Mouse (Mus musculus) 3T3-L1 (cell line): ENCODE results near the gene Gm10073.

ENCODE experiments used
- DNase-seq: peaks from one replicate; pipeline ENCODE4 v3.0.0-alpha.2; 2015; ENCODE audit warnings: low read depth, low spot score

The Gm10073 gene

GRCm38 (mm10) chr8:106556068-106556645 is 17.1 kb downstream of the Gm10073 start:
- DNase-seq, result no peak

- no peak for DNase-seq
These were observed 19.2 kb downstream of the Gm10073 start for GRCm38 (mm10) chr8:106554011-106554410.

DNA sequence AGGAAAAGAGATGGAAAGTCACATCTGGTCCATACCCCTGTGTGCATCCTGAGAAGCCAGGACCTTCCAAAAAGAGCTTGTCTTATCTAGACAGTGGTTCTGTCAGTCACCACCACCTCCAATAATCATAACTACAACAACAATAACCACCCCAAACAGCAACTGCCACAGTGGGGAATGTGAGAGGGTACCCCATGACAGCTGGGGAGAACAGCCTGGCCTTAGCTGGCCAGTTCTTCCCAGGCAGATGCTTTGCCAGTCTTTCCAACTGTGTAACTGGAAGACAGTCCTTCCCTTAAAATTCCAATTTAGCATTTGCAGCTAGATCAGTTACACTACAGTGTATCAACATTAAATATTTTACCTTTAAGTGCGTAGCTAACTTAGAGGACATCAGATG is 22.4 kb downstream of the Gm10073 start:
- DNase-seq, result no peak

- no peak for DNase-seq
These were observed 24.8 kb downstream of the Gm10073 start for GRCm38 (mm10) chr8:106548366-106548936.

- DNase-seq, result no peak
These were observed 26.5 kb downstream of the Gm10073 start for GRCm38 (mm10) chr8:106546746-106547145.

DNA sequence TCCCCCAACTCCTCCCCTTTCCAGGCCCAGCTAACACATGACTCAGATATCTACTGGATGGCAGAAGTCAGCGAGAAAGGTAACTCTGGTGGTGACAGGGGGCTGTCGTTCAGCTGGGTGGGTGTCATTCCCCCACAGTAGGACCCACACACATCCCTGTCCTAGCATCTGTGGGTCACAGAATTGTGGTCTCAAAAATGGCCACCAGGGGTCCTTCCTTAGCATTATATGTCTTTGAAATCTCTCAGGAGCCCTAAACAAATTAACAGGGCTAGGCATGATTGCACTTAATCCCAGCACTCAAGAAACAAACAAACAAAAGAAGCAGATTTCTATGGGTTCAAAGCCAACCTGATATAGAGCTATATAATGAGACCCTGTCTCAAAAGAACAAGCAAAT is 28.1 kb downstream of the Gm10073 start:
- peak; percentile 31 for DNase-seq

- DNase-seq, result no peak
These were observed 30.2 kb downstream of the Gm10073 start for GRCm38 (mm10) chr8:106543043-106543442.

- no peak for DNase-seq
These were observed 32.3 kb downstream of the Gm10073 start for GRCm38 (mm10) chr8:106541002-106541401.

- no peak for DNase-seq
These were observed 34.1 kb downstream of the Gm10073 start for GRCm38 (mm10) chr8:106539193-106539592.

GRCm38 (mm10) chr8:106535448-106535847 is 37.8 kb downstream of the Gm10073 start:
- no peak for DNase-seq

- peak; percentile 85 for DNase-seq
These were observed 38.8 kb downstream of the Gm10073 start for GRCm38 (mm10) chr8:106534449-106534848.

DNA sequence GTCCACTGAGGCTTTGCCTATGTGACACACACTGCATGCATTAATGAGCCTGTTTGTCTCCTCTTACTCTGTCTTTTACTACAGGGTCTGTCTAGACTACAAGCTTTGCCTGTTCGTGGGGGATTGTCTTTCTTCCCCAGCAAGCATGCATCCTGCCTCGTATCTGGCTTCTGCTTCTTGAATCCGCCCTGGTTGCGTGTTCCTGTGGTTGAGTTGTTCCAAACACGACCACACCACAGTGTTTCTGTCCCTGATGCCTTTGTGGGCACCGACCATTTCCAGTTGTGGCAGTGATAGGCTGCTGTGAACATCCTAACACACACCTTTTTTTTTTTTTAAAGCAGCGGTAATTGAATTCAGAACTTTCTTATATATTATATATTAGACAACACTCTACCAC is 39.6 kb downstream of the Gm10073 start:
- no peak for DNase-seq

DNA sequence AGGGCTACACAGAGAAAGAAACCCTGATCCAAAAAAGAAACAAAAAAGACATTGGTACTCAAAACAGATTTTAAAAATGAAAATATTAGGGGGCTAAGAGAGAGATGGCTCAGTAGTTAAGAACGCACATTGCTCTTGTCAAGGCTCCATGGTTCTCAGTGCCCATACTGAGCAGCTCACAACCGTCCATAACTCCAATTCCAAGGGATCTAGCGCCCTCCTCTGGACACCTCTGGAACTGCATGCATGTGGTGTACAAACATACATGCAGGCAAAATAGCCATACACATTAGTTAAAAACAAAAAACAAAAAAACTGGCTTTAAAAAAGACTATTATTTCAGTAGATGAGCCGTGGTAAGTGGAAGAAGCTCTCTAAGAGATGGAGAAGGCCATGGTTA is 42.7 kb downstream of the Gm10073 start:
- DNase-seq, result peak; percentile 54

GRCm38 (mm10) chr8:106529885-106530482 is 43.3 kb downstream of the Gm10073 start:
- DNase-seq, result peak; percentile 98

DNA sequence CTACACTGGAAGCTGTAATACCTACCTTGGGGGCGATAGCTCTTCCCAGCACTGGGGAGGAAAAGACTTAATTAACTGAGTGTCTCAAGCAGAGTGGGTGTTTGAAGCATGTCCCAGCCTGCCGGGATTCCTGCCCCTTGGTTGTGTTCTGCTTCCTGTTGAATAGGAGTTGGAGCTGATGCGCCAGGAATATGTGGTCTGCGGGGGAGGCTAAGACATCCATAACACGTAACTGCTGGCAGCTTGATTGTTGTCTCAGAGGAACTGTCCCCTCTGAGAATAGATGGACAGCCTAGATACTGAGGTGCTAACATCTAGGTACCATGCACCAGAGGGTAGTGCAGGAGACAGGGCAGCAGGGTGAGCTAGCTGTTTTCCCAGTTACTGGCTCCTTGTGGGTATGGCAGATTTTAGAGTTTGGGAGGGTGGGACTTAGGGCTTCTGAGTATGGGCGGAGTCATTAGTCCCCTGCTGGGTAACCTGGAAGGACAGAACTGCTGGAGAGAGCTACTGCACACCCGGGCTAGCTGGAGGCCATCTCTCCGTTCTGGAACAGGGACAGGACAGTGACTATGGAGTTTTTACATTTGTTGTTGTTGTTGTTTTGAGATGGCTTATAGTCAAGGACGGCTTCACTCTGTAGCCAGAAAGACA is 44.5 kb downstream of the Gm10073 start:
- no peak for DNase-seq

DNA sequence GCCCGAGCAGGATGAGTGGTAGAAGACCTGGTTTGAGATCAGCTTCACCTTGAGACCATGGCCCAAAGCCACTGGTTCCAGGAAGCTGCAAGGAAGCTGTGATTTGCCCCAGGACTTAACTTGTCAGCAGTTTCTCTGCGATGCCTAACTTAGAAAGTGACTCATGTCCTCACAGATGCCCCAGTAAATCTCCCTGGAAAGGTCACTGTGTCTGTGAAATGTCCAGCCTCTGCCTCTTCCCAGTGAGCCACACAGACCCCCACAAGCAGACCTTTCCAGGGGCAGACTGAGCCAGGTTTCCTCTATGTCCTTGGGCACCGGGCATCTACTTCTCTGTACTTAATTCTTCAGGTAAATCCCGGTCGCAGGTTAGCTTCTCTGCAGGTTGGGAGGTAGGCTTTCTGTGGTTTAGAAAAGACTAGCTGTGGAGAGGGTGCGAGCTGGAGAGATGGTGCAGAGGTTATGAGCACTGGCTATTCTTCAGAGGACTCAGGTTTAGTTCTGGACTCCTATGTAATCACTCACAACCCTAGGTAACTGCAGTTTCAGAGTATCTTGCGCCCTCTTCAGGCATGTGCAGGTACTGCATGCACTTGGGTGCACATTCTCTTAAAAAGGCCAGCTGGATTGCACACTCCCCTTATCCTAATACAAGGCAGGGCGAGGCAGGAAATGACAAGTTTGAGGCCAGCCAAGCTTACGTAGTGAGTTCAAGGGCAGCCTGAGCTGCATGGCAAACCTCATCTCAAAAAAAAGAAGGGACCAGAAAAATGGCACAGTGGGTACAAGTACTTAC is 45.8 kb downstream of the Gm10073 start:
- peak; percentile 75 for DNase-seq

- no peak for DNase-seq
These were observed 46.5 kb downstream of the Gm10073 start for GRCm38 (mm10) chr8:106526725-106527124.
